Mouse (Mus musculus) spleen, adult 12 weeks (tissue): ENCODE results near the gene Lpin2.

Source experiments
- DNase-seq: peaks from one replicate; pipeline ENCODE4 v3.0.0; 2022; ENCODE audit warnings: low spot score

Lpin2 gene

DNA sequence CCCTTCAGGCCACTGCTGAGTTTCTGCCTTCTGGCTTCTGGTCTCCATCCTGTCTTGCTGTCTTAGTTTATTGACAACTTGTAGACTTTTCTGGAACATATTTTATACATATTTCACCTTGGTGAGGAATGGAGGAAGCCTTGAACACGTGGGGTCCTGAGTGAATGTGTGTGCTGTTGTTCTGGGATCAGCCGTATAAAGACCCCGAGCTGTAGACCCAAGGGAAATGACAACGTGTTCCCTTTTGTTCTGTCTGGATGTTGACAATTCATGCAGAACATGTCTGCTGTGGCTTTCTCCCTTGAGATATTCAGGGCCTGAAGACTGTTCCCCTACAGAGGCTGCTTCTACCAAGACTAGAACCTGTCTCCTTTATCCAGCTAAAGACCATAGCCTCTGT is 5.0 kb upstream of the Lpin2 start:
- no peak for DNase-seq

DNA sequence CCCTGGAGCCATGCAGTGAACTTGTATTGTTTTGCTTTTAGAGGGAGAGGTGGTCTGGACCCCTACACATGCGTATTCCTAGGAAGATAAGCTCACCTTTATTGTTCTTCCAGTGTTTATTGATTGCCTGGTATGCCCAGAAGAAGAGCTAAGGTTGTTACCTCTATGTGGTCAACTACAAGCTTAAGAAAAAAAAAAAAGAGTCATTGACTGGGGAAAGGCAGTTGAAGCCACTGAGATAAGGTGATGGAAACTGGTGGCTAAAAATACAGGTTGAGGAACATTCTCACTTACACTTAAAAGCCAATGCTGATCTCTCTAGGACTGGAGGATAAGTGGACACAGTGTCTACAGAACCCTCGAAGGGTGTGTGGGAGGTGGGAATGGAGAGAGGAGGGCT is 4.4 kb upstream of the Lpin2 start:
- DNase-seq, result no peak

DNA sequence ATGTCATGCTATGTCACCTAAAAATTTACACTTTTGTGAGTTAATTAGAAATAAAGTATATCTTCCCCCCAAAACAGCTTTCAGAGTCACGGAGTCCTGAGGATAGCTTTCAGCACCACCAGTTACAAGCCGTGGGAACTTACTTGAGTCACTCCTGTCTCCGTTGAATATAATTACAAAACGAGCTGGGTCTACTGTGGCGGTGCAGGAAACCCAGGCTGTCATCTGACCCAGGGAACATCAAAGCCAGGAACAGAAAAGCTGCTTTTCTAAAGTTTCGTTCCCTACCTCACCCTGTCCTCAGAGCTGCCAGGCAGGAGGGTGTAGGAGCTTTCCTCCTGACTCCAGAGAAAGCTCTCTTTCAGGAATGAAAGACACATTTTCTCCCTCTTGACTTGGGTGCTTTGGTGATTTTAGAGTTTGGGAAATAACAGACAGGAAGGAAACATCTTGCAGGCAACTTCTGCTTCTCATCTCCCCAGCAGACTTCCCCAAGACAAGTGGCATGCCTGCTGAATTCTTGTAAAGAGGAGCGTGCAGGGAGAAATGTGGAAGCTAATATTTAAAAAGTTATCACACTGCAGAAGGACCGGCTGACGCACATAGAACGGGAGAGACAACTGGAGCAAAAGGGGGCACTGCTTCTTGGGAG is 3.7 kb upstream of the Lpin2 start:
- DNase-seq, result no peak

DNA sequence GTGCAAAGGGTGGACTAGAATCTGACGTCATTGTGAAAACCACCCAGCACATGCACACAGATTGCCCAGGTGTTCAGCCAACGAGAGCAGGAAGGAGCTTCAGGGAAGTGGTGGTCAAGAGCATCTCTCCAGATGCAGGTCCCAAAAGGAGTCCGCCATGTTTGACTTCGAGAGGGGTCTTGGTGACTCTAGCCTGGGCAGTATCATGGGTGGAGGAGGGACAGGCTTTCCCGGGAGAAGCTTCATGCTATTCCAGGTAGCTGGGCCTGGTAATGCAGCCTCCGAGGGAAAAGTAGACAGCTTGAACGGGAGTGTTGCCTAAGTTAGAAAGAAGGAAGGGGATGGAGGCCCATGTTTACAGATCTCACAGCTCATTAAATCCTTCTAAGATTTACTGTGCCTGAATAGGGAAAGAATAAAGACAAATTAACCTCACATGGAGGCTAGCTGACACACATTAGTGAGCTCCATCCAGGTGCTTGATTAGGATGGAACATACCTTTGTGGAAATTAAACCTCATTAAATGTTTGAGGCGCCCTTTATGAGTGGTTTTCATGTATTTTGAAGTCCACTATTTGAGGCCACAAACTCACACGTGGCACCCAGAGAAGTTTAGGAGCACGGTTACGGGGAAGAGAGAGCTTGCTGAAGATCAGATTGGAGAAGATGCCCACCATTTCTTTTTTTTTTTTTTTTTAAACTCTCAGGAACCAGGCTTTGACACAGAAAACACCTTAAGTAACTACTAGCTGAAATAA is 2.6 kb upstream of the Lpin2 start:
- DNase-seq, result no peak

DNA sequence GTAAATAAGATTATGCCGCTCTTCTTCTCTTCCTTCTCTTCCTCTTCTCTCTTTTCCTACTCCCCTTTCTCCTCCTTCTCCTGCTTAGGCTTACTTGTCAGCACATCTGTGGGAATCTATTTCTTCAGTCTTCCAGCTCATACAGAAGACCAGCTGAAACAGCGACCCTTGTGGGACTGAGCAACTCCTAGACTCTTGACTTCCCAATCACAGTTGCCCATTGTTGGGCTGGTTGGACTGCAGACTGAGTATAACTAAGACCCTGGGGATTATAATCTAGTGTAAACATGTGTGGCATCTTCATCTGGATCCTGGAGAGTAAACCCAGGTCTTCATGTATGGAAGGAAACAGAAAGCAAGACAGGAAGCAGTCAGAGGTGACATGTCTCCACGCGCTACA is 1.8 kb upstream of the Lpin2 start:
- no peak for DNase-seq

DNA sequence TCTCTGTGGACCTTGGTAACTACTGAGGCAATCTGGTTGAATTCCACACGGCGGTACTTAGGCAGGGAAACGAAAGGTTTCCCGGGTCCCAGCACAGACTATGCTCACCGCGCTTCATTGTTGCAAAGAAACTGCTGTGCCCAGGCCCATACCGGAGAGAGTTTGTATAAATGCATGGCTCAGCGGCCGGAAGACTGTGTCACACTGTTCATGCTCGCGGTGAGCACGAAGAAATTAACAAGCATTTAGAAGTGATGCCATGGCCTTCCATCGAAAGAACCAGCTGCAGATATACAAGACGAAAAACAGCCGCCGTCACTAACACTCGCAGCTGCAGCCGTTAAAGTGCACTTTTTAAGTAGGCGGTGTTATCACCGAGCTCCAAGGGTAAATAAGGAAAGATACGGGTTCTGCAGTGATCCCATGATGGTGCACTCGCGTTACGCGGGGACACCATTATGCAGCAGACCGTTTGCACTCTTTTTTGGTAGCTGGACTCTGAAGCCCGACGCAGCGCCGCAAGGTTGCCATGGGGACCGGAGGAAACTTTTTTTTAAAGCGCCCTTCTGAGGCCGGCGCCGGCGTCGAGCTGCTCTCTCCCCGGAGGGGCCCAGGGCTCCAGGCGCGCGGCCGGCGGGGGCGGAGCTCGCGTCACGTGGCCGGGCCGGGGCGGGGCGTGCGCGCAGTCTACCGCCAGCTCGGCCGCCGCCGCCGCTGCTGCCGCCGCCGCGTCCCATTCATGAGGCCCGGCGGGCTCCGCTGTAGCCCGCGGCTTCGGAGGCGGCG is 704 bp downstream of the Lpin2 start:
- peak; percentile 89 for DNase-seq

DNA sequence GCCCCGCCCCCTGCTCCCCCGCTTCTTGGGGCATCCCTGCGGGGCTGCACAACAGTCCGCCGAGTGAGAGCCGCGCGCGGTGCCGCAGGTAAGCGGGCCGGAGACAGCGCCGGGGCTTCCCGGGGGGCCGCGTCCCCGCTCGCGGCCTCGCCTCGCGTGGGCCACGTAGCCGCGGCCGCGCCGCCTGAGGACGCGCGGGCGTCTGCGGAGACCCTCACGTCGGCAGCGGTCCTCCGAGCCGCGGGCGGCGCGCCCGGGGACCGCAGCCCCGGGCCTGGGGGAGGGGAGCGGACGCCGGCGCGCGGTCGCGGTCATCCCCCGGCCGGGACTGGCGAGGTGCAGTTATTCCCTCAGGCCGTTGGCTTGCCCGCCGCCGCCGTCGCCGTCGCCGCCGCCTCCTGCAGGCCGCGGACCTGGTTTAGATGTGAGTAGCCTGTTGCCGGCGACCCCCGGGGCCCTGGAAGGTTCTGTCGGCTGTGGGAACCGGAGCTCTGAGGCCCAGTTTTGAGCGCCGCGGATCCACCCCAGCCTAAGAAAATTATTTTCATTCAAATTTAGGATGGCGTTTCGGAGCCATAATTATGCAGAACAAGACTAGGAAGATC is 1.4 kb downstream of the Lpin2 start:
- DNase-seq, result no peak

DNA sequence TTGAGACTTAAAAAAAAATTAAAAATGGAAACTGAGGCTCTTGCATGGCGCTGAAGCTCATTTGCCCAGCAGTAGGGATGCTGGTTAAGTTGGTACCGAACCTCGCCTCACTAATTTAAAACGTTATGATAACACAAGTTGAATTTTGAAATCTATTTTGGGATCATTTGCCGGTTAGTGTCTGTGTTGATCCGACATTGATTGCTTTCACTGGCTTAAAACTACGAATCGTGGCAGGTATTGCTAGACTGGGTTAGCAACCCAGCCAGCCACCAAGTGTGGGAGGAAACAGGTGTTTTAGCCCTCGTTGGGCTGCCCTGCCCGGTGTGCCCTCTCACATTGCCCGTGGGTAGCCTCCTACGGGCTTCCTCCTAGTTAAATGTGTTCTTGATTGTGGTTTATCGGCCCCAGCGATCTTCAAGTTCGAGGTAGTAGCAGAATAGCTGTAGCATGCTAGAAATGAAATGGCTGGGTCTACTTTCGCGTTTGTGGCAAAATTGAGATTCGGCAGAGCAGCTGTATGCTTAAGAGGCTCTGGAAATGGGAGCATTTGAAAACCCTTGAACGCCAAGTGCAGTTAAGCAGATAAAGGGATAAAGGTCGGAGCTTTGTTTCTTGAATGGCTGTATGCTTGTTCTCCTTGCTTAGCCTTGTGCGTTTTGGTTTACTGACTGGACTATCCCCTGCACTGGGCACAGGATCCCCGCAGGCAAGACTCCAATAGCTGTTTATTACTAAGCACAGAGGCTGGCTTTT is 2.2 kb downstream of the Lpin2 start:
- peak; percentile 49 for DNase-seq

DNA sequence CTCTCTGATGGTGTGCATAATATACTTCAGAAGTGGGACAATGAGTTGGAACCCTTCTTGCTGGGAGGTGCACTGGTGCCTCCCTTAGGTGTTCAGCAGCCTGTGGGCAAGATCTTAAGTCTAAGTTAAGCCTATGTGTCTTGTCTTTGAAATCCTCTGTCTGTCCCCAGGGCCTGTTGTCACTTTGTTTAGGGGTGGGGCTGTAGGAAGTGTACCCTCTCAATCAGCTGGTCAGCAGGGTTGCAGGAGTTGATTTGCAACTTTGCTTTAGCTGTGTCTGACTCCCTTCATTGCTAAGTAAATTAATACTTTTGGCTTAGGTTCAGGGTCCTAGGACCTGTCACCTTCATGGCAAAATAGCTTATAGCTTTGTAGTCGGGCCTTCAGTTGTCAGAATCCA is 3.0 kb downstream of the Lpin2 start:
- DNase-seq, result no peak

DNA sequence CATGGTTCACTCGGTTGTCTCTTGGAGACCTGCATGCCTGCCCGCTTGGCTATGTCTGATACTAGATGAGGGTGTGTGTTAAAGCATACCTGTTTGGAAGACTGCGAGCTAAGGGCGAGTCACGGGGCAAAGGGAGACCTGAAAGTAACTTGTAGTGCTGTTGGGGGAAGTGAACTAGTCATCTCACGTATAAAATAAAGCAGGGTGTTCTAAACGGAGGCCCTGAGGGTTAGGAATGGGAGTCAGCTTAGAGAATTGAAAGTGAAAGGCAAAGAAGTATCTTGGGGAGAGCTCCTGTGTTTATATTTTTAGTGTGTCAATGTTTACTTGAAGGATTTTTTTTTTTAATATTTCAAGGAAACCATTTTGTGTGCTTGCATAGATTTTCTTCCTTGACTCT is 8.2 kb downstream of the Lpin2 start:
- no peak for DNase-seq

DNA sequence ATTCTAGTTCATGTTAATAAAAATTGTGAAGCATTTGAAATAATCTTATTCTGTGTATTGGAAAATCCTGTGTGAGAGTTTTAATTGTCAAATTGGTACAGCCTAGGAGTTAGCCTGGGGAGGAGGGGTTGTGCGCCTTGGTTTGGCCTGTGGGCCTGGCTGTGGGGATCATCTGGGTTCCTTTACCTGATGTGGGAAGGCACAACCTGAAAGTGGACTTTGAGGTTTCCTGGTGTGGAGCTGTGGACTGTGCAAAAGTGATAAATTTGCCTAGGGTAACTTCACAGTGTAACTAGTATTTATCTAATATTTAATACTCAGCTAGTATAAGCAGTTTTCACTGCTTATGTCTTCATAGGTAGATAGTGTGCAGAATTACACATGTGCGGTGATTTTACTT is 8.7 kb downstream of the Lpin2 start:
- no peak for DNase-seq

DNA sequence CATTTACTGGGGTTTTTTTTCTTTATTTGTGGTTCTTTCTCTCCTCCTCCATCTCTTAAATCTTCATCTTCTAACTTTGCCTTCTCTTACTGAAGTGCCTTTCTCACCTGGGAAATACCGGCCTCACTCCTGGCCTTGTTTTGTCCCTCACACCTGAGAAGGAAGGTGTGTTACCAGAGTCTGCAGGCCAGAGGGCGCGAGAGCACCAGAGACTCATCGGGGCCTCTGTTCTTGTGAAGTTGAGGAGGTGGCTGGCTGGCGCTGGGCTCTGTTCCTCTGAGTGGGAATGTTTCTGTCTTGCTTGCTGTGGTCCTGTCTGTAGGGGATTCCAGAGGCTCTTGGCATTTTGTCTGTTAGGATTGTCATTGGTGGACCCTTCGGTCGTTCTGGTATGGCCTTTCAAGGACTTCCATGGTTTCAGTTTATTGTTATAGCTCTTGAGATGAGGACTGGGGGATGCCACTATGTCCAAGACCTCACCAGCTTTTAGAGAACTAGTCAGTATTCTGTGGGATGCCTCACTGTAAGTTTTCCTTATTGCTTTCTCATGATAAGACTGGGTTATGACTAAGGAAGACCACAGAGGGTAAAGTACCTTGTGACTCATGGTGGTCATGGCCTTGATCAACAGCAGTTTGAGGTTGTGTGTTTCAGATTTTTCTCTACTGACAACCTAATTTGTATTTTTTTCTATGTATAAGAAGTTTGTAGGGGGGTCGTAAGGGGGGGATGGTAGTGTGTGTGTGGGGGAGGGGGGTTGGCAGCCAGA is 9.5 kb downstream of the Lpin2 start:
- no peak for DNase-seq

DNA sequence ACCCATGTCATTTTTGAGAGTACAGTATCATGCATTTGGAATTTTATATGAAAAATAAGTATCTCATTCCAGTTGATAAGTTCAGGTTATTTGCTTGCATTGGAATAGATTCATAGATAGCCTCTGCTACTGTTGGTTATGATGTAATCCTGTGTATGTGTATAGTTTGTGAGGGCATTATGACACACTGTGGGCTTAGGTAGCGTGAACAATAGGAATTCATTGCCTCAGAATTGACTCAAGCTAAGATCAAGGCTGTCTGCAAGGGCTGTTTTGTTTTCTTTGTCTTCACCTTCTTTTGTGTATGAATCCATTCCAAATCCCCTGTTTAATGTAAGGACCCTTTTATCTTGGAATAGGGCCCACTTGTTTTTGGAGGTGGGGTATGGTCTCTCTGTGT is 10.7 kb downstream of the Lpin2 start:
- no peak for DNase-seq

DNA sequence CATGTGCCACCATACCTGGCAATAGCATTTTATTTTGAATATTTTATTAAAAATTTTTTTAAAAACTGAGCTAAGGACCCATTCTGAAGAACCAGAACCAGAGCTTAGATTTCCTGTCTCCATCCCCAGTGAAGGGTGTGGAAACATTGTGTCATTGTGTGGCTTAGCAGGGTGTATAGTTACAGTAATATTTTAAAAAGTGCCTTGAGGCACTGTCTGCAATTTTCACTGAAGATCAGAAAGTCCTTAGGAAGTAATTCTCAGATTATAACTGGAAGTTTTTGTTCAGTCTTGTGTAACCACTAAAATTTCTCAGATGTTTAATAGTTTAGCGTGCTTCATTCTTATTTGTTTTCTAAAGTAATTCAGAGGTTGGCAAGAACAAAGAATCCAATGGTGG is 11.1 kb downstream of the Lpin2 start:
- DNase-seq, result no peak

DNA sequence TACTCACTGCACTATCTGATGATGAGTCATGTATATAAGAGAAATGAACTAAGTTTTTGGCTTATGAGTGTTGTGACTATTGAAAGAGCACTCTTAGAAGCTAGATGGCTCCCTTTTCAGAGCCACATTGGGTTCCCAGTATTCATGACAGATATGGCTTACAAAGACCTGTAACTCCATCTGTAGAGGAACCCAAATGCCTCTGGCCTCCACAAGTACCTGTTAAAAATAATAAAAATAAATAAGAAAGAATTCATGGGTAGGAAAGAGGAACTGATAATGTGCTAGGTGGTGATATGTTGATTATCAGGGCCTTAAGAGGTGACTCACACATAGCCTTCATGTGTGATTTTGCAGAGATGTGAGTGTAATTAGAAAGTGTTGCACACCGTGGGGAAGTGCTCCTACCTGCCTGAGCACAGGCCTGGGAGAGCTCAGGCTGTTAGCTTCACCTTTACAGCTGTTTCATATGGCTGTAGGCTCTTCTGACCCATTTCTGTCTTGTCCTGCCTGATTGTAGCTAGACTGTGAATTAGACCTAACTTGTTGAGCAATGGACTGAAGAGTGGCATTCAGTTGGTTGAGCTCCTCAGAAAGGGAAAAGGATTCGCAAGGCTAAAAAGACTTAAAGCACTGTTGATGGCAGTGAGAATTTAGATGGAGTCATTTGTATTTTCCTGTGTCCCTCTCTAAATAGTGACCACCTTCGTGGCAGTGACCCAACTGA is 12.7 kb downstream of the Lpin2 start:
- no peak for DNase-seq

DNA sequence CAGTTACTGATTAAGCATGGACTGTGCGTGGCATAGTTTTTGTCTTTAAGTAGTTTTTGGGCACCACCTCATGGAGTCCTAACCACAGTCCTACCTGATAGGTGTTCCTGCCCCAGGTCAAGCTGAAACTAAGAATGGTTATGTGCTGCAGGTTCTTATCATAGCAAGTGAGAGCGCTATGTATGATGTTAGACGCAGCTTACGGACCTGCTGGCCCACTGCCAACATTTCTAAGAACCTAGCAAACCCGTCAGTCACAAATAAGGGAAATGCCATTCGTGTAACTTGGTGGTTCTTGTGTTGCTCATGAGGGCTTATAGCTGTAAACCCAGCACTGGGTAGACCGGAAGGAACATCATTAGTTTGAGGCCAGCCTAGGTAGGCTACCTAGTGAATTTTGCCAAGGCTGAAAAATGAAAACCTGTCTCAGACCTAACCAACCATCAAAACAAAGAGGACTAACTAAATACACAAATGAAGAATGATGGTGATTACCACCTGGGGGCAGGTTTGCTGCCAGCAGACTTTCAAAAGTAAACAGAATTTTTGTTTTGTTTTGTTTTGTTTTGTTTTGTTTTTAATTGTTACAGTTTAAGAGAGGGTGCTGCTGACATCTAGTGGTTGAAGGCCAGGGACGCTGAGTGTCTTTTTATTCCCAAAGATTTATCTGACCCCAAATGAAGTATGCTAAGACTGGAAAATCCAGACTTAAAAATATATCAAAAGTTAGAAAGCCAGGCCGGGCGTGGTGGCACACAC is 13.5 kb downstream of the Lpin2 start:
- peak; percentile 67 for DNase-seq

DNA sequence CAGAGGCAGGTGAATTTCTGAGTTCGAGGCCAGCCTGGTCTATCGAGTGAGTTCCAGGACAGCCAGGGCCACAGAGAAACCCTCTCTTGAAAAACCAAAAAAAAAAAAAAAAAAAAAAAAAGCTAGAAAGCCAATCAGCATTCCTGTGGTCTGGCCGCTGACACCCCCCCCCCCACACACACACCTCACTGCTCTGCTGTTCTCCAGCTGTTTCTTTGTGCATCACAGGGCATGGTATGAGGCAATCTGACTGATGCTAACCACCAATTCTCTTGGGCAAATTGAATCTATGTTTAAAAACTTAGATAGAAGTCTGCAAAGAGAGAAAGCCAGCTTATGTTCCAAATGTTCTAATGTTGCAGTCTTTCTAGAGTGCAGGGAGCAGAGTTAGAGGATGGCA is 14.1 kb downstream of the Lpin2 start:
- DNase-seq, result no peak

DNA sequence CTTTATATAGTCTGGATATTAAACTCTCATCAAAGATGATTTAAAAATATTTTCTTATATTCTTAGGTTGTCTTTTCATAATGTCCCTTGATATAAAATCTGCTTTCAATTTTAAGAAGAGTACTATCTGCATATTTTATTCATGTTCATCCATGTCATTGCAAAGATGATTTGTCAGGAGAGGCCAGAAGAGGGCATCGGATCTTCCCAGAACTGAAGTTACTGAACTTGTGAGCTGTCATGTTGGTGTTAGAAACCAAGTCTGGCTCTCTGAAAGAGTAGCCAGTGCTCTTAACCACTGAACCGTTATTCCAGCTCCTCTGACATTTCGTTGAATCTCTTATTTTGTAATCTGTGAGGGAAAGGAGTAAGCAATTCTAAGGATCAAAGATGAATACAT is 17.0 kb downstream of the Lpin2 start:
- DNase-seq, result no peak

DNA sequence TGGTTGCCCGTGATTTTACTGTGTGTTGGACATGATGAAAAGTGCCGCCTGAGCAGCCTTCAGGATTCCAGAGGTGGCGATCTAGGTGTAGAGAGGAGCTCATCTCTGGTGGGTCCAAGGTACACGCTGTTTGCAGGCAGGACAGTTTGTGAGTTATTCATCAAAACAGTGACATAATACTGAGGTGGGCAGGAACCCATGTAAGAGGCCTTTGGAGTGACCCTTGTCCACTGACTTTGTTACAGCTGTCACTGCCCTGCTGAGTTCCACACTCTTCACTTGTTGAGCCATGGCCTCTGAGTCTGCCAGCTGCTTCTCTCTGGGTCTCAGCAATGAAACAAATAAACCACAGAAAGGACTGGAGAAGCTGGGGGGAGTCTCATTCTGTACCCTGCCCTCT is 19.8 kb downstream of the Lpin2 start:
- DNase-seq, result no peak
